In genomic region chr7:28375176-28375921, GRCm38 (mm10) we compare ENCODE assay signal across 8 mouse cellular contexts. TPM values are rescaled to one million over a fixed set of nuclear protein-coding genes. Genes with fewer than 3 reads are reported as not detected.
DNase-seq lines count a peak whose midpoint lies in the region; ATAC-seq and TF ChIP-seq lines count a peak whose summit lies in the region.

No protein-coding gene starts in this region.

- peak; percentile 72 for DNase-seq in c-Kit-negative CD71-positive TER-119-positive erythroid progenitor cells, embryonic 14.5 days (ENCODE audit: low read depth, low spot score)
- peak; percentile 90 for DNase-seq in forebrain, embryonic 10.5 days (ENCODE audit: extremely low spot score, low spot score)
- peak; percentile 95 for DNase-seq in heart, postnatal 0 days (ENCODE audit: low spot score)
- peak; percentile 96 for DNase-seq in kidney, postnatal 36 days
- peak; percentile 97 for DNase-seq in lung, embryonic 14.5 days
- peak; percentile 86 for DNase-seq in testis, postnatal 14 days (ENCODE audit: low spot score)

- TF ChIP-seq CTCF in ES-Bruce4 (IDR thresholded peaks at IDR 0.05; ENCODE audit: low read depth, low read length): no peak
- no peak for TF ChIP-seq CTCF in heart, postnatal 0 days (IDR thresholded peaks at IDR 0.05; ENCODE audit: low read depth)
- TF ChIP-seq CTCF in lung, embryonic 14.5 days (IDR thresholded peaks at IDR 0.05; ENCODE audit: low read depth): no peak

- peak; percentile 53 for TF ChIP-seq POLR2A in ES-Bruce4 (IDR thresholded peaks at IDR 0.05; ENCODE audit: insufficient read depth, low read length)

- H3K27ac ChIP-seq in ES-Bruce4 (ENCODE audit: insufficient read depth, low read length): peak overlapping the region; percentile 97
- peak overlapping the region; percentile 90 for H3K27ac ChIP-seq in forebrain, embryonic 10.5 days
- H3K27ac ChIP-seq in heart, postnatal 0 days (ENCODE audit: low read depth): peak overlapping the region; percentile 100
- H3K27ac ChIP-seq in lung, embryonic 14.5 days (ENCODE audit: low read depth): peak overlapping the region; percentile 100
- peak overlapping the region; percentile 86 for H3K27ac ChIP-seq in neural tube, embryonic 15.5 days (replicated peaks)

- H3K4me3 ChIP-seq in ES-Bruce4 (ENCODE audit: low read depth, low read length): peak overlapping the region; percentile 87
- peak overlapping the region; percentile 69 for H3K4me3 ChIP-seq in forebrain, embryonic 10.5 days
- peak overlapping the region; percentile 89 for H3K4me3 ChIP-seq in heart, postnatal 0 days (ENCODE audit: low read depth, low read length)
- H3K4me3 ChIP-seq in lung, embryonic 14.5 days (ENCODE audit: low read depth, low read length): peak overlapping the region; percentile 76
- H3K4me3 ChIP-seq in neural tube, embryonic 15.5 days (replicated peaks): peak overlapping the region; percentile 46

- WGBS in forebrain, embryonic 10.5 days: under 1% methylated on average over 36 of the region's 36 CpGs
- WGBS in heart, postnatal 0 days: under 1% methylated on average over 36 of the region's 36 CpGs
- under 1% methylated on average over 32 of the region's 36 CpGs for WGBS in lung, embryonic 14.5 days
- WGBS in neural tube, embryonic 15.5 days: 1% methylated on average over 32 of the region's 36 CpGs

- TF ChIP-seq EP300 in ES-Bruce4 (IDR thresholded peaks at IDR 0.05; ENCODE audit: insufficient read depth, low read depth, low read length): 0 out of 2 replicates have a peak, but pooled peaks have one; percentile 26
- peak; percentile 46; the same call in 1 of the 2 replicates for TF ChIP-seq EP300 in heart, postnatal 0 days (IDR thresholded peaks at IDR 0.05; ENCODE audit: low read depth)

- H3K27me3 ChIP-seq in ES-Bruce4 (ENCODE audit: control insufficient read depth, insufficient read depth, low read length, poor library complexity, severe bottlenecking): no peaks in the 10 kb centered on the region
- H3K27me3 ChIP-seq in forebrain, embryonic 10.5 days (ENCODE audit: poor library complexity, severe bottlenecking): peaks cover 14% of the 10 kb centered on the region
- no peaks in the 10 kb centered on the region for H3K27me3 ChIP-seq in heart, postnatal 0 days (ENCODE audit: control insufficient read depth, insufficient read depth, low read length)
- H3K27me3 ChIP-seq in lung, embryonic 14.5 days (ENCODE audit: insufficient read depth, low read length): no peaks in the 10 kb centered on the region
- H3K27me3 ChIP-seq in neural tube, embryonic 15.5 days (replicated peaks): no peaks in the 10 kb centered on the region

- H3K4me2 ChIP-seq in heart, postnatal 0 days (ENCODE audit: low read depth, low read length): peak overlapping the region; percentile 95
- peak overlapping the region; percentile 92 for H3K4me2 ChIP-seq in lung, embryonic 14.5 days
- peak overlapping the region; percentile 79 for H3K4me2 ChIP-seq in neural tube, embryonic 15.5 days

- H3K4me1 ChIP-seq in ES-Bruce4 (ENCODE audit: control insufficient read depth, insufficient read depth, low read length): peaks cover 5% of the 10 kb centered on the region
- peaks cover 74% of the 10 kb centered on the region for H3K4me1 ChIP-seq in forebrain, embryonic 10.5 days
- peaks cover 37% of the 10 kb centered on the region for H3K4me1 ChIP-seq in heart, postnatal 0 days (ENCODE audit: control insufficient read depth, insufficient read depth)
- H3K4me1 ChIP-seq in lung, embryonic 14.5 days (ENCODE audit: insufficient read depth): peaks cover 26% of the 10 kb centered on the region
- H3K4me1 ChIP-seq in neural tube, embryonic 15.5 days: peaks cover 63% of the 10 kb centered on the region

- ATAC-seq in heart, postnatal 0 days (ENCODE audit: insufficient read depth, low read depth): peak; percentile 40
- peak; percentile 63 for ATAC-seq in lung, embryonic 14.5 days (ENCODE audit: insufficient read depth)
- peak; percentile 2 for ATAC-seq in neural tube, embryonic 15.5 days (ENCODE audit: low FRiP score)

- H3K36me3 ChIP-seq in ES-Bruce4 (ENCODE audit: control insufficient read depth, insufficient read depth, low read length, poor library complexity, severe bottlenecking): peaks cover 4% of the 10 kb centered on the region
- H3K36me3 ChIP-seq in forebrain, embryonic 10.5 days (replicated peaks): peaks cover 11% of the 10 kb centered on the region
- H3K36me3 ChIP-seq in heart, postnatal 0 days (replicated peaks; ENCODE audit: control insufficient read depth, insufficient read depth, low read length): peaks cover 13% of the 10 kb centered on the region
- H3K36me3 ChIP-seq in lung, embryonic 14.5 days (ENCODE audit: insufficient read depth): peaks cover 12% of the 10 kb centered on the region
- no peaks in the 10 kb centered on the region for H3K36me3 ChIP-seq in neural tube, embryonic 15.5 days

- no peaks in the 10 kb centered on the region for H3K9me3 ChIP-seq in ES-Bruce4 (replicated peaks; ENCODE audit: control insufficient read depth, insufficient read depth, low read length, poor library complexity, severe bottlenecking)
- no peaks in the 10 kb centered on the region for H3K9me3 ChIP-seq in forebrain, embryonic 10.5 days
- H3K9me3 ChIP-seq in heart, postnatal 0 days (replicated peaks; ENCODE audit: control insufficient read depth, low read length): no peaks in the 10 kb centered on the region
- H3K9me3 ChIP-seq in lung, embryonic 14.5 days (ENCODE audit: low read depth, low read length): no peaks in the 10 kb centered on the region
- no peaks in the 10 kb centered on the region for H3K9me3 ChIP-seq in neural tube, embryonic 15.5 days (replicated peaks)

- peak overlapping the region; percentile 95 for H3K9ac ChIP-seq in ES-Bruce4 (ENCODE audit: low read depth, poor library complexity, severe bottlenecking)
- H3K9ac ChIP-seq in heart, postnatal 0 days (replicated peaks; ENCODE audit: low read depth, low read length): peak overlapping the region; percentile 65
- H3K9ac ChIP-seq in lung, embryonic 14.5 days: peak overlapping the region; percentile 50
- peak overlapping the region; percentile 51 for H3K9ac ChIP-seq in neural tube, embryonic 15.5 days (replicated peaks)

RNA-seq across cellular contexts. Expression of gene Plekhg2, which starts 3.0 kb away (rescaled TPM):
- polyA plus RNA-seq in ES-Bruce4 (2011; ENCODE audit: insufficient read depth, insufficient read length, low read depth, missing spikeins): 85.5 and 90.1 TPM in 2 replicates
- 75.5 and 84.4 TPM in 2 replicates for polyA plus RNA-seq in forebrain, embryonic 10.5 days (2016; fragmentation: Nextera tagmentation; extraction: Ambion mirVana)
- total RNA-seq in heart, postnatal 0 days (2014; rRNA removed; ENCODE audit: low replicate concordance): 23.5 and 41.7 TPM in 2 replicates
- polyA plus RNA-seq in heart, postnatal 0 days (2015; fragmentation: Nextera tagmentation; extraction: Ambion mirVana): 11.8 and 13.7 TPM in 2 replicates
- polyA plus RNA-seq in lung, embryonic 14.5 days (2014; fragmentation: Nextera tagmentation; extraction: Ambion mirVana): 74.1 and 75.1 TPM in 2 replicates
- polyA plus RNA-seq in neural tube, embryonic 15.5 days (2015; fragmentation: Nextera tagmentation; extraction: Ambion mirVana): 21.4 and 26.5 TPM in 2 replicates

RNA-seq across cellular contexts. Expression of gene Zfp36, which starts 4.7 kb away (rescaled TPM):
- 25.7 and 26.0 TPM in 2 replicates for polyA plus RNA-seq in ES-Bruce4 (2011; ENCODE audit: insufficient read depth, insufficient read length, low read depth, missing spikeins)
- polyA plus RNA-seq in forebrain, embryonic 10.5 days (2016; fragmentation: Nextera tagmentation; extraction: Ambion mirVana): 4.5 TPM in 2 replicates
- 10.8 and 19.2 TPM in 2 replicates for total RNA-seq in heart, postnatal 0 days (2014; rRNA removed; ENCODE audit: low replicate concordance)
- polyA plus RNA-seq in heart, postnatal 0 days (2015; fragmentation: Nextera tagmentation; extraction: Ambion mirVana): 12.5 and 13.6 TPM in 2 replicates
- 12.9 and 13.2 TPM in 2 replicates for polyA plus RNA-seq in lung, embryonic 14.5 days (2014; fragmentation: Nextera tagmentation; extraction: Ambion mirVana)
- polyA plus RNA-seq in neural tube, embryonic 15.5 days (2015; fragmentation: Nextera tagmentation; extraction: Ambion mirVana): 4.2 and 7.5 TPM in 2 replicates

RNA-seq across cellular contexts. Expression of gene Med29, which starts 17.2 kb away (rescaled TPM):
- polyA plus RNA-seq in ES-Bruce4 (2011; ENCODE audit: insufficient read depth, insufficient read length, low read depth, missing spikeins): 16.6 and 18.1 TPM in 2 replicates
- polyA plus RNA-seq in forebrain, embryonic 10.5 days (2016; fragmentation: Nextera tagmentation; extraction: Ambion mirVana): 60.3 and 60.6 TPM in 2 replicates
- total RNA-seq in heart, postnatal 0 days (2014; rRNA removed; ENCODE audit: low replicate concordance): 42.1 and 51.4 TPM in 2 replicates
- polyA plus RNA-seq in heart, postnatal 0 days (2015; fragmentation: Nextera tagmentation; extraction: Ambion mirVana): 44.1 and 45.8 TPM in 2 replicates
- polyA plus RNA-seq in lung, embryonic 14.5 days (2014; fragmentation: Nextera tagmentation; extraction: Ambion mirVana): 45.9 and 49.1 TPM in 2 replicates
- polyA plus RNA-seq in neural tube, embryonic 15.5 days (2015; fragmentation: Nextera tagmentation; extraction: Ambion mirVana): 48.4 and 50.0 TPM in 2 replicates

RNA-seq across cellular contexts. Expression of gene Paf1, which starts 17.4 kb away (rescaled TPM):
- 88.7 and 96.2 TPM in 2 replicates for polyA plus RNA-seq in ES-Bruce4 (2011; ENCODE audit: insufficient read depth, insufficient read length, low read depth, missing spikeins)
- polyA plus RNA-seq in forebrain, embryonic 10.5 days (2016; fragmentation: Nextera tagmentation; extraction: Ambion mirVana): 82.3 and 95.9 TPM in 2 replicates
- total RNA-seq in heart, postnatal 0 days (2014; rRNA removed; ENCODE audit: low replicate concordance): 29.8 and 66.1 TPM in 2 replicates
- 54.2 and 56.5 TPM in 2 replicates for polyA plus RNA-seq in heart, postnatal 0 days (2015; fragmentation: Nextera tagmentation; extraction: Ambion mirVana)
- polyA plus RNA-seq in lung, embryonic 14.5 days (2014; fragmentation: Nextera tagmentation; extraction: Ambion mirVana): 73.1 and 75.4 TPM in 2 replicates
- 89.3 and 96.0 TPM in 2 replicates for polyA plus RNA-seq in neural tube, embryonic 15.5 days (2015; fragmentation: Nextera tagmentation; extraction: Ambion mirVana)

RNA-seq across cellular contexts. Expression of gene Rps16, which starts 24.9 kb away (rescaled TPM):
- polyA plus RNA-seq in ES-Bruce4 (2011; ENCODE audit: insufficient read depth, insufficient read length, low read depth, missing spikeins): 1,972 and 2,086 TPM in 2 replicates
- polyA plus RNA-seq in forebrain, embryonic 10.5 days (2016; fragmentation: Nextera tagmentation; extraction: Ambion mirVana): 939 and 976 TPM in 2 replicates
- 145 and 161 TPM in 2 replicates for total RNA-seq in heart, postnatal 0 days (2014; rRNA removed; ENCODE audit: low replicate concordance)
- polyA plus RNA-seq in heart, postnatal 0 days (2015; fragmentation: Nextera tagmentation; extraction: Ambion mirVana): 481 and 513 TPM in 2 replicates
- polyA plus RNA-seq in lung, embryonic 14.5 days (2014; fragmentation: Nextera tagmentation; extraction: Ambion mirVana): 1,310 and 1,324 TPM in 2 replicates
- 467 and 619 TPM in 2 replicates for polyA plus RNA-seq in neural tube, embryonic 15.5 days (2015; fragmentation: Nextera tagmentation; extraction: Ambion mirVana)

Comparison
In these comparisons a context has a peak if more than half of its experiments do, and no peak if none do; other contexts are left out.
1. Peak in every context shown above with its lines: DNase-seq, ATAC-seq, H3K4me3 ChIP-seq and H3K27ac ChIP-seq.
2. ATAC-seq: peak in every context shown above with its lines; median percentile 63 in lung, embryonic 14.5 days; 40 in heart, postnatal 0 days; 2 in neural tube, embryonic 15.5 days.